Mouse (Mus musculus): ENCODE results near the gene Trim40.

- no peak for TF ChIP-seq POLR2A (IDR thresholded peaks at IDR 0.05; ENCODE audit: borderline replicate concordance, insufficient read depth, low read length)
- no peak for TF ChIP-seq CTCF (IDR thresholded peaks at IDR 0.05; ENCODE audit: borderline replicate concordance, insufficient read depth, low read depth, low read length)
Measured at GRCm38 (mm10) chr17:36890073-36890903, at the start of gene Trim40.
